Mouse (Mus musculus): Measurements from ENCODE around the gene Steap1.

Gene Steap1

DNA sequence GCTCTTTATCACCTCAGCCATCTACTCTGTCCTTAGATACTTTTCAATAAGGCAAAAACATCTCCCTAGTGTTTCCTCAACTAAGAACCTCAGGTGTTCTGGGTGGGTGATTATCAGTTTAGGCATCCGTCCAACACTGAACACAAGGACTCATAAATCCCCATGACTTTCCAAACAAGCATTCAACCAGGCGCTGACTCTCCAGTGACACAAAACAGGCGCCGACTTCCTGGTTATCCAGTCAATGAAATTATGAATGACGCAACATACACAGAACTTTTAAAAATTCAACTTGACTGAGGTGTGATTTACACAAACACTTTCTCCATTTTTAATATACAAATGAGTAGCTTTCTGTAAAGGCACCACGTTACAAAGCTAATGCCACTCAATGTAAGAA lies 60.9 kb downstream of the Steap1 start:
- no peak for DNase-seq (ENCODE audit: low spot score)

- peak; percentile 78 for DNase-seq (ENCODE audit: low spot score)
These were observed 62.2 kb downstream of the Steap1 start for GRCm38 (mm10) chr5:5686973-5687372.
